Mouse (Mus musculus) thymus, adult 2 months (tissue): ENCODE measurements around the gene Pdlim5. TPM values are rescaled to one million over a fixed set of nuclear protein-coding genes. Genes with fewer than 3 reads are reported as not detected.
A peak's percentile ranks its signal among the peaks of the same experiment; 100 is the strongest.

Experiments used
- DNase-seq: peaks from one replicate; pipeline ENCODE4 v3.0.0; 2021
- H3K27ac ChIP-seq: fragments of 200-500 bp; 2 replicates; pipeline ENCODE4 v1.5.1; 2012; ENCODE audit warnings: low read length, control low read depth; ENCODE audit not compliant: control insufficient read depth, insufficient read depth
- H3K27me3 ChIP-seq: fragments of 200-500 bp; 2 replicates; pipeline ENCODE4 v1.6.1; 2012; ENCODE audit warnings: mild to moderate bottlenecking, low read length, moderate library complexity, mixed read lengths; ENCODE audit not compliant: control insufficient read depth, insufficient read depth
- H3K36me3 ChIP-seq: fragments of 200-500 bp; 2 replicates; pipeline ENCODE4 v1.6.1; 2012; ENCODE audit warnings: mild to moderate bottlenecking, low read length, moderate library complexity; ENCODE audit not compliant: control insufficient read depth, insufficient read depth
- H3K4me1 ChIP-seq: fragments of 200-500 bp; replicated peaks from 2 replicates; pipeline ENCODE4 v1.6.1; 2012; ENCODE audit warnings: low read length; ENCODE audit not compliant: control insufficient read depth, insufficient read depth
- H3K4me3 ChIP-seq: fragments of 200-500 bp; 2 replicates; pipeline ENCODE4 v1.5.1; 2012; ENCODE audit warnings: mild to moderate bottlenecking, low read length, control low read depth, moderate library complexity; ENCODE audit not compliant: control insufficient read depth, insufficient read depth
- CTCF ChIP-seq: fragments of 200-500 bp; IDR thresholded peaks from 2 replicates; pipeline ENCODE4 v1.5.1; 2012; ENCODE audit warnings: mild to moderate bottlenecking, control low read depth, low read length, moderate library complexity, borderline replicate concordance; ENCODE audit not compliant: control insufficient read depth, poor library complexity, insufficient read depth; ENCODE audit errors: extremely low read depth
- POLR2A ChIP-seq: fragments of 200-500 bp; IDR thresholded peaks from 2 replicates; pipeline ENCODE4 v1.6.1; 2012; ENCODE audit warnings: mild to moderate bottlenecking, low read length, control low read depth, moderate library complexity; ENCODE audit not compliant: control insufficient read depth, poor library complexity, insufficient read depth; ENCODE audit errors: extremely low read depth
- WGBS: fragments of 180-500 bp; shearing (Covaris S2); methylation state at CpG from one replicate; pipeline ENCODE4 v1.1.7; 2018; 5-methylcytosine and 5-hydroxymethylcytosine counted together
- polyA plus RNA-seq: library from polyadenylated mRNA; depleted of rRNA; stranded (reverse); fragments of >200 nt; gene quantifications from 2 replicates; pipeline ENCODE4 v1.2.3, GENCODE M21; 2012

The Pdlim5 gene
- polyA plus RNA-seq, 1 experiment: 56.5 TPM

DNA sequence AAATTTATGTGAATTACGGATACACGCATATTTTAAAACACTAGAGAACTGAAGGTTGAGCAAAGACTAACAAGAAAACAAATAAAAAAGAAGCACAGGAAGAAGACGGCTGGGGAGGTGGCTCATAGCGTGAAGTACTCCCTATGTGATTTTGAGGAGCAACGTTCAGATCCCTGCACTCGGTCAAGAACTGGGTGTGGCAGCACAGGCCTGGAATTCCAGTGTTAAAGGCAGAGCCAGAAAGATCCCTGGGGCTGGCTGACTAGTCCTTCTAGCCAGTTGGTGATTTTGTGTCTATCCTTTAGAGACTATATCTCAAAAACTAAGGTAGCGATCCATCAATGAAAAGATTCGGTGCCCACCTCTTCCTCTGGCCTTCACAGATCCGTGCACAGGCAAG lies 27.1 kb downstream of the Pdlim5 start:
- TF ChIP-seq POLR2A: no peak
- 95% methylated on average over 9 of the region's 9 CpGs for WGBS

GRCm38 (mm10) chr3:142362092-142362491 lies 33.4 kb downstream of the Pdlim5 start:
- no peak for DNase-seq
- H3K4me3 ChIP-seq: no peak overlapping the region
- 94% methylated on average over 6 of the region's 6 CpGs for WGBS
- H3K4me1 ChIP-seq: no peaks in the 10 kb centered on the region
- H3K36me3 ChIP-seq: no peaks in the 10 kb centered on the region
- TF ChIP-seq POLR2A: no peak
- no peak for TF ChIP-seq CTCF
- no peak overlapping the region for H3K27ac ChIP-seq
- no peaks in the 10 kb centered on the region for H3K27me3 ChIP-seq

More for the DNA sequence above, 27.1 kb downstream of the Pdlim5 start:
- Histone ChIP-seq H3K4me1 (0 out of 2 replicates have a peak, but pooled peaks cover 2% of the 10 kb centered on the region), H3K27me3 (no peaks in the 10 kb centered on the region), H3K36me3 (no peaks in the 10 kb centered on the region), H3K4me3 (no peak overlapping the region), H3K27ac (no peak overlapping the region)
- DNase-seq: no peak

- H3K27ac ChIP-seq: no peak overlapping the region
- TF ChIP-seq CTCF (no peak), POLR2A (no peak)
- no peak for DNase-seq
- H3K4me1 ChIP-seq: 0 out of 2 replicates have a peak, but pooled peaks cover 2% of the 10 kb centered on the region
- H3K4me3 ChIP-seq: no peak overlapping the region
- H3K36me3 ChIP-seq: no peaks in the 10 kb centered on the region
- H3K27me3 ChIP-seq: no peaks in the 10 kb centered on the region
These were observed 36.5 kb downstream of the Pdlim5 start for GRCm38 (mm10) chr3:142358951-142359350.

DNA sequence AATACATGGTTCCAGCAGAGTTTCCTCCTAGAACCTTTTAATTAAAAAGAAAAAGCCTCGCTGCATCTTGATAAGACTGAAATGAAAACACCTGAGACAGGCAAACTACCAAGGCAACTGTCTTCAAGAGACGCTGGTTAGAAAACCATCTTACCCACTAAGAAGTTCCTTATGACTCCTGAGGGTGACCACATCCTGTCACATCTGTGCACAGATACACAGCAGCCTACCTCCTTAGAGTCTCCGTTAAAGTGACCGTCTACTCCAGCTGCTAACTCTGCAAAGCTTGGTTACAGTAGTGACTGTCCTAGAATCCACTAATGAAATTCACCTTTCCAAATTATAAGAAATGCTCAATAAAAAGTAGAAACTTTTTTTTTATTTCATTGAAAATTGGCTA lies 38.8 kb downstream of the Pdlim5 start:
- no peak overlapping the region for H3K27ac ChIP-seq
- peak; percentile 27 for DNase-seq
- WGBS: 3% methylated on average over 4 of the region's 4 CpGs
- no peaks in the 10 kb centered on the region for H3K27me3 ChIP-seq
- H3K4me3 ChIP-seq: no peak overlapping the region
- no peak for TF ChIP-seq CTCF
- TF ChIP-seq POLR2A: no peak
- H3K4me1 ChIP-seq: 0 out of 2 replicates have a peak, but pooled peaks cover 2% of the 10 kb centered on the region
- H3K36me3 ChIP-seq: no peaks in the 10 kb centered on the region

DNA sequence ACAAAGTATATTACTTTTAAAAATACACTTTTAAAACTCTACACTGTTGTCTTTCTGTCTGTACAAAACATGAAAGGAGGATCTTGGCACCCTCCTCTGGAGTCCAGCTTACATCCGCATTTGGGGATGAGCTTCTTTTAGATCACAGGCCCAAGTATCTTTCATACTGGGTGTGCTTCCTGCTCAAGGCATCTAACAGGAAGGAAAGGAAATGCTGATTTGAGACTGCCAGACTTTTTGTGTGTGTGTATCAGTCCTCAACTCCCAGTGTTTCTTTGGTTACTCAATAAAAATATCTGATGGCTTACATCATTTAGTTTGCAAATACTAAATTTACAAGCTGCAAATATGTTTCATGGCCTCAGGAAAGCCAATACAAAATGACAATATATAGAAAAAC lies 42.3 kb downstream of the Pdlim5 start:
- no peak for TF ChIP-seq CTCF
- no peak for TF ChIP-seq POLR2A
- H3K4me3 ChIP-seq: no peak overlapping the region
- H3K4me1 ChIP-seq: 0 out of 2 replicates have a peak, but pooled peaks cover 2% of the 10 kb centered on the region
- 35% methylated on average over 1 of the region's 1 CpGs for WGBS
- no peaks in the 10 kb centered on the region for H3K36me3 ChIP-seq
- H3K27ac ChIP-seq: no peak overlapping the region
- H3K27me3 ChIP-seq: no peaks in the 10 kb centered on the region
- no peak for DNase-seq

GRCm38 (mm10) chr3:142350513-142350912 lies 45.0 kb downstream of the Pdlim5 start:
- no peak overlapping the region for H3K4me3 ChIP-seq
- no peaks in the 10 kb centered on the region for H3K36me3 ChIP-seq
- TF ChIP-seq POLR2A (no peak), CTCF (no peak)
- no peak overlapping the region for H3K27ac ChIP-seq
- no peak for DNase-seq
- 97% methylated on average over 3 of the region's 3 CpGs for WGBS
- H3K27me3 ChIP-seq: no peaks in the 10 kb centered on the region
- 0 out of 2 replicates have a peak, but pooled peaks cover 2% of the 10 kb centered on the region for H3K4me1 ChIP-seq
